Mouse (Mus musculus): ENCODE measurements around the gene Rps2.
A peak's percentile ranks its signal among the peaks of the same experiment; 100 is the strongest.
"Not testable (repeated sequence)": the region's sequence is repeated elsewhere in the genome, so short reads cannot be mapped to it uniquely, and the experiment has no call there.

Rps2 gene

DNA sequence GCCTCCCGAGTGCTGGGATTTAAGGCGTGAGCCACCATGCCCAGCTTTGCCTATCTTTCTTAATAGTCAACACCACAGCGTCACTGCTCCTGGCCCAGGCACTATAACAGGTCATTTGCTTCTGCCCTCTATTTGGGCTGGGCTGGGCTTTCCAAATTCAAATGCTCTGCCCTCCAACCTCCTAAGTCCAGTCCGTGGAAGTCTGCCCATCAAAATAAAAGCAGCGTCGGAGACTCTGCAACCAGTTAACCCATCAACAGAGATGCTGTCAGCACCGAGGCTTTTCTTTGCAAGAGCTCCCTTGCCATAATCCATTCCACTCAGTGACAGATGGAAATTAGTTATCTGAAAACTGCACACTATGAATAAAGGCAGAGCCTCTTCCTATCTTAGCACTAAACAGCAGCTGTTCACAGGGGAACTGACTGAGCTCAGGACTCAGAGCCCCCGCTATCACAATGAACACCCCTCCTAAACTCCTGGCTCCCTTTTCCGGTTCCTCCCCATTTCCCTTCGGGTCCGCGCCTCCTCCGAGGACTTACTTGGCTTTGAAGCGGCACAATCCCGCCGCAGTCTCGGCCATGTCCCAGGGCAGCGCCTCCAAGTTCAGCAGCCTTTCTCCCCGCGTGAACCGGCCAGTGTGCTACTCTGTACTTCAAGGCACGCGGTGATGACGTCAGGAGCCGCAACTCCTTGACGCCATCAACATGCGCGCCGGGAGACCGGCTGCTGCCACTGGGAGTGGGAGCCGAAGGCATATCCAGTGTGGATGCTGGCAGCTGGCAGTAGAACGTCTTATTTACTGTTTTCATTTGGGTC lies 10.7 kb upstream of the Rps2 start, which contains the start of gene Tbl3:
Gene Tbl3 (minus strand): TSS at position 679 of the 819 bp plus-strand sequence.
- DNase-seq = peak; percentile 91

DNA sequence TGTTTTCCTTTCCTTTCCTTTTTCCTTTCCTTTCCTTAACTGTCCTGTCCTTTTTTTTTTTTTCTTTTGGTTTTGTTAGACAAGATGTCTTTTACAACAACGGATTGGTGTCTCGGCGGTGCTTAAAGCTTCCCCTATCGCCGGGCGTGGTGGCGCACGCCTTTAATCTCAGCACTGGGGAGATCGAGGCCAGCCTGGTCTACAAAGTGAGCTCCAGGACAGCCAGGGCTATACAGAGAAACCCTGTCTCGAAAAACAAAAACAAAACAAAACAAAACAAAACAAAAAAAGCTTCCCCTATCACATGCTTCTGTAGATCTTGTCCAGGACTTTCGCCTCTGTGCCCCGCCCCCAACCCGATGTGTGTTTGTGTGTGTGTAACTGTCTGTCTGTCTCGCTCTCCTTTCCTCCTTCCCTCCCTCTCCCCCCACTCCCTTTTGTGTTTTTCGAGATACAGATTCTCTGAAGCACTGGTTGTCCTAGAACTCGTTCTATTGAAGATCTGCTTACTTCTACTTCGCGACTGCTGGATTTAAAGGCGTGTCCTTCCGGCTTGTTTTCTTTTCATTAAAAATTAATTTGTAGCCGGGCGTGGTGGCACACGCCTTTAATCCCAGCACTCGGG lies 10.0 kb upstream of the Rps2 start:
- no peak for DNase-seq

DNA sequence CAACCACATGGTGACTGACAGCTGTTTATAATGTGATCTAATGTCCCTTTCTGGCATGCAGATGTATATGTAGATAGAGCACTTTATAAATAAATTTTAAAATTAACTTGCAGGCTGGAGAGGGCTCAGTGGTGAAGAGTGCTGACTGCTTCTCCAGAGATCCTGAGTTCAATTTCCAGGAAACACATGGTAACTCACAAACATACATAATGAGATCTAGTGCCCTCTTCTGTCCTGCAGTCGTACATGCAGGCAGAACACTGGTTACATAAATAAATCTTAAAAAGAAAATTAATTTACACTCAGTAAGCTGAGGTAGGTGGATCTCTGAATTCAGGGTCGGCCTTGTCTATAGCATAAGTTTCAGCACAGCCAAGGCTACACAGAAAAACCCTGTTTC lies 9.3 kb upstream of the Rps2 start:
- DNase-seq = no peak

DNA sequence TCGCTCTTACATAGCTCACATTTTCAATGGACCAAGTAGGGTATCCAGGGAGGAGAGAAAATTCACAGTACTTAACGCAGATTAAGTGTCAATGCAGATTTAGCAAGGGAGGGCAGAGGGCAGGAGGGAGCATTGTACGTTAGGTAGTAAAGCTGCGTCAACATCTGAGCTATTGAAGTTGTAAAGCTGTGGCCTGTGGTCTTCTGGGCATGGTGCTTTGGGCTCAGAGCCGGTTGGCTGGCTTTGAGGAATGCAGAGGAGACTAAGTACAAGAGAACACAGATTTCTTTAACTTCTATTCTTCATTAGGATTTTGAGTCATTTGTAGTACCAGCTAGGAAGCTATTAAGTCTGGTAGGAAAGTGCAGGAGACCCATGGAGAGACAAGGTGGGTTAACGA lies 2.4 kb upstream of the Rps2 start:
- no peak for DNase-seq

DNA sequence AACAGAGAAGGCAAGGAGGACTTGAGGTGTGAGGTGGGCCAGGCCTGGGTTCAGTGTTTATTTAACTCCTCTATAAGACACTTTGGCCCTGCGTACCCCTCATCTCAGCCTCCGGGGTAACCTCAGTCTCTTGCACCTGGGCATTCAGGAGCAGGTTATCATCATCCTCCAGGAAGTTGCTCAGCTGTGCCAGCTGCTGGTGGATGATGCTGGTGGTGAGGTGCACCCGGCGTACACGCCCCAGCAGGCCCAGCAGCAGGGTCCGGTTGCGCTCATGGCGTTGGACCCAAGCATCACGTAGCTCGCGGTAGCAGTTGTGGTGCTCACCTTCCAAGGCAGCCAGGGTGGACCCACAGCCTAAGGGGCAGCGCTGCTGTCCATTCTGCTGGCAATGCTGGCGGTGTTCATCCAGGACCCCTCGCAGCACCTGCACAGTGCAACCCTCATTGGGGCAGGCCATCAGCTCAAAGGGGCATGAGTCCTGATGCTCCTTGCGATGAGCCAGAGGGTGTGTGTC lies 1.7 kb upstream of the Rps2 start:
- DNase-seq = no peak

DNA sequence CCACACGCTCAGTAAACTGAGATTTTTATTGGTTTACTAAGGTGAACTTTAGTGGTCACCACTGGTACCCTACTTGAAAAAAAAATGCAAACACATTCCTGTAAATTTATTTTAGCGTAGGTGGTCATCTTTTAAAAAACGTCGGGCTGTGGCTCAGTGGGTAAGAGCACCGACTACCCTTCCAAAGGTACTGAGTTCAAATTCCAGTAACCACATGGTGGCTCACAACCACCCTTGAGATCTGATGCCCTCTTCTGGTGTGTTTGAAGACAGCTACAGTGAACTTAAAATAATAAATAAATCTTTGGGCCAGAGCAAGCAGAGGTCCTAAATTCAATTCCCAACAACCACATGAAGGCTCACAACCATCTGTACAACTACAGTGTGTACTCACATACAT lies 1.0 kb downstream of the Rps2 start:
- DNase-seq = not testable (repeated sequence)

DNA sequence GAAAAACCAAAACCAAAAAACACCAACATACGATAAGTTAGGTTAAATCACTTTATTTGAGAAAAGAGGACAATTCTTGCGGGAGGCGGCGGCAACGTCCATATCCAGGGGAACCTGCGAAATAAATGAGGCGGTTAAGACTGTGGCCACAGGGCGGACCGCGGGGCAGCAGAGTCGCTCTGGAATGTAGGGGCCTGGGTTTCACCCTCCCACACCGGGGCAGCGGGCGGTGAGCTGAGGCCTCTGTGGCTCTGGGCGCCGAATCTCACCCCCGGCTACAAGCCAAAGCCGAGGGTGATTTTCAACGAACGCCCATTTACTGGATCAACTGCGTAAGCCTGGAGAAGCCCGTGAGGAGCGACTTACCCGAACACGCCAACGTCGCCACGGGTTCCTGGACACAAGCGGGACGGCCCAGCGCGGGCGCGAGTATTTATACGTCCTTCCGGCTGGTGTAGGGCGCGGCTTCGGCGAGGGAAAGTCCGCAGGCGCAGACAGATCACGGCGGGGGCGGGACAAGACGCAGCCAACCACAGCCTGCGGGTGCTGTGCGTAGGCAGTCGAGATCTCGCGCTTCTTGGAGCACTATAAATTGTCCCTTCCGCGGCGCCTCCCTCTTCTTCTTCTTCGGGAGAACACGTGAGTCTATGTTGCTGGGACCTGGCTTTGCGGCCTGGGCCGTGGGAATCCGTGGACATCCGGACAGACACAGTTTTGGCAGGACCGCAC lies 1.7 kb downstream of the Rps2 start:
- DNase-seq = peak; percentile 98

DNA sequence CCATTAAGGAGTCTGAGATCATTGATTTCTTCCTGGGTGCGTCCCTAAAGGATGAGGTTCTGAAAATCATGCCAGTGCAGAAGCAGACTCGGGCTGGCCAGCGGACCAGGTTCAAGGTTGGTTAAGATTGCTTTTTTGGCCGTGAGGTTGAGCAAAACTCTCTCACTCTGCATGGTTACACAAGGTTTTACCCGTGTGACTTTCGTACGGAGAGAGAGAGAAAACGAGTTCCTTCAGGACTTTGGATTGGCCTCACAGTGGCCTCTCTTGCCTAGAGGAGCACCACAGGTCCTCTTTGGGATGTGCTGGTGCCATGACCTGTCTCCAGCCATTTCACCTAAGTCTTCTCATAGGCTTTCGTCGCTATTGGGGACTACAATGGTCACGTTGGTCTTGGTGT lies 2.7 kb downstream of the Rps2 start:
- DNase-seq = not testable (repeated sequence)

DNA sequence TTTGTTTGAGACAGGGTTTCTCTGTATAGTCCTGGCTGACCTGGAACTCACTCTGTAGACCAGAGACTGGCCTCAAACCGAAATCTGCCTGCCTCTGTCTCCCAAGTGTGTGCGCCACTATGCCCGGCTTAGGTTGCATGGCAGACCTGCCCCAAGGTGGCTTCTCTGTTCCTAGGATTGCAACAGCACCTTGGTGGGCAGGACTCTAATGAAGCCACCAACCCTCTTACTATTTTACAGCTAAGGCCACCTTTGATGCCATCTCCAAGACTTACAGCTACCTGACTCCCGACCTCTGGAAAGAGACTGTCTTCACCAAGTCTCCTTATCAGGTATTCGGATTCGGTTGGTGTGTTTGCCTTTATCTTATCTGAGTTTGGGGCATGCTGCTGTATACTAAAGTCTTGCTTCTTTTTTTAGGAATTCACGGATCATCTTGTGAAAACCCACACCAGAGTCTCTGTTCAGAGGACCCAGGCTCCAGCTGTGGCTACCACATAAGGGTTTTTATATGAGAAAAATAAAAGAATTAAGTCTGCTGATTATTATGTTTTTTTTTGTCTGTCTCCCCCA lies 3.6 kb downstream of the Rps2 start:
- DNase-seq = not testable (repeated sequence)

DNA sequence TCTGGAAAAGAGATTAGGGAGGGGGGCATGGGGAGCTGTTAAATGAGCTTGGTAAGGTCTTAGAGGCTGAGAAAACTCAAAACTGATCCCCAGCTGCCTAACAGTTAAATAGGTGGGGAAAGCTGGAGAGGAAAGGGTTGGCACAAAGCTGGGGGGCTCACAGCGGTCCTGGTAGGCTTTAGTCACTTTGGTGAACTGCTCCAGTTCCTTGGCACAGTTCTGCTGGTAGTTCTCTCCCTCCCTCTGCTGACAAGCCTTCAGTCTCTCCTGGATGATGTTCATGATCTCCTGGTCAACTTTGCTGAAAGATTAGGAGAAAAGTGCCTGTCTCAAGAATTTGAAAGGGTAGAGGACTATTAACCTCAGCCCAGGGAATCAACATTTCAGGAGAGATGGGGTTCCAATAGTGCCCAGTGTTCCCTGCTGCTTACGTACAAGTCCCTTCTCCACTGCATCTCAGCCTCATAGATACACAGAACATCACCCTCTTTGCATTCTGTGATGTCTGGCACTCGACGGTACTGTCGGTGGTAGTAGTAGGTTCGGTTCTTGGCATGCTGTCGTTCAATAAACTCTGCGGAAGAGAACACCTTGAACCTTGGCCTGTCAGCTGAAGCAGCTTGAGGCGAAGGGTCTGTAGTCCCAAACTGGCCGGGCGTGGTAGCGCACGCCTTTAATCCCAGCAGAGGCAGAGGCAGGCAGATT lies 4.5 kb downstream of the Rps2 start:
- no peak for DNase-seq

DNA sequence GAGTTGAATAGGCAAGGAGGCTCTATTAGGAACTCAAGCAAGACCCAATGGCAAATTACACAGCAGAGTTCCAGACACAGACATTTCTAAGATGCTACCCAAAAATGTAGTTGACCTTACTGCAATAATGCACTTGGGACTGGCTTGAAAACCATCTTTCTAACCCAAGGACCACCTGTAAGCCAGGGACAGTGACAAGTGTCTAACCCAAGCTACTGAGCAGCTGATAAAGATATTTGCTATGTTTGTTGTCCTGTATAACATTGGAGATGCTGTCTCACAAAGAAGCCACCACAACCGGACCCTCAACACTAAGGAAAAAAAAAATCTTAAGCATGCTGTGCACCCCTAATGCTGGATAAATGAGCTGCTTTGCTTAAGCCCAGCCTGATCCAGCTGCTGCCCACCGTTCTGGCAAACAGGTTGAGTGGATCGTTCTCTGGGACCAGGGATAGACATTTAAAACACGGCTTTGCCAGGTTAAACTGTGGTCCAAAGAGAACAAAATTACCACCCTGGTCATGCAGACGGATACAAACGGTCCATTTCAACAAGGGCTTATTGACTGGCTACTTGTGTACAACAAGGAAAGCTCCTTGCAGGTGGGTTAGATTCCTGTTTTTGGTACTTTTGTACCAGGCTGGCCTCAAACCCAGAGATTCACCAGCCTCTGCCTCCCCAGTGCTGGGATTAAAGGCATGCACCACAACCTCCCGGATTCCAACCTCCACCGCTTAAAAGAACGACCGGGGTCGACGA lies 5.4 kb downstream of the Rps2 start:
- DNase-seq = no peak

DNA sequence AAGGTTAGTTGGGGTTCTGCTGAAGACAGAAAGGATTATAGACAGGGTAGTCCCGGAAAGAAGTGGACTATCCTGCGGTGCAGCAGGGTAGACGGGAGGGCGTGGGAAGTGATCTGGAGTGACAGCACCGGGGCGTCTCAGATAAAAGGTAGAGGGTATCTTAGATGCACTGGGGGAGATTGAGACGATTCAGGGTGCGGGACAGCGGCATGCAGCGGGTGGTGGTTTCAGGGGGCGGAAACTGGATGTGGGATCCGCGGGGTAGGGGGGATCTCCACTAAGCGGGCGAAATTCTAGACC lies 5.9 kb downstream of the Rps2 start:
- no peak for DNase-seq

DNA sequence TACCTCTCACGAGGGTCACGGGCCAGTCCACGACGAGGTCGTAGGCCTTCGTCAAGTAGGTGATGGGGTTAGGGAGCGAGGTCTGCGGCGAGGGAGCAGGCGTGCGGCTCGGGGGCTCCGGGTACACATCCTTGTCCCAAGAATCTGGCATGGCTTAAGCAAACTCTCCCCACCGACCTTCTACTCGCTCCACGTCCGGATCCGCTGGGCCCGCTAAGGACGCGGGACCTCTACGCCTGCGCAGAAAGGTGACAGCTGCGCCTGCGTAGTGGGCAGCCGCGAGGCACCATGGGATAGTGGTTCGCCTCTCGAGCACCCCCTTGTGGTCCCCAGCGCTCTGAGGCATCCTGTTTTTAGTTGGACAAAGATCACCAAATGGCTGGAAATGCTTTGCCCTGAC lies 6.3 kb downstream of the Rps2 start, which contains the start of gene Ndufb10:
Gene Ndufb10 (minus strand): TSS at position 295 of the 400 bp plus-strand sequence.
- DNase-seq = peak; percentile 94

DNA sequence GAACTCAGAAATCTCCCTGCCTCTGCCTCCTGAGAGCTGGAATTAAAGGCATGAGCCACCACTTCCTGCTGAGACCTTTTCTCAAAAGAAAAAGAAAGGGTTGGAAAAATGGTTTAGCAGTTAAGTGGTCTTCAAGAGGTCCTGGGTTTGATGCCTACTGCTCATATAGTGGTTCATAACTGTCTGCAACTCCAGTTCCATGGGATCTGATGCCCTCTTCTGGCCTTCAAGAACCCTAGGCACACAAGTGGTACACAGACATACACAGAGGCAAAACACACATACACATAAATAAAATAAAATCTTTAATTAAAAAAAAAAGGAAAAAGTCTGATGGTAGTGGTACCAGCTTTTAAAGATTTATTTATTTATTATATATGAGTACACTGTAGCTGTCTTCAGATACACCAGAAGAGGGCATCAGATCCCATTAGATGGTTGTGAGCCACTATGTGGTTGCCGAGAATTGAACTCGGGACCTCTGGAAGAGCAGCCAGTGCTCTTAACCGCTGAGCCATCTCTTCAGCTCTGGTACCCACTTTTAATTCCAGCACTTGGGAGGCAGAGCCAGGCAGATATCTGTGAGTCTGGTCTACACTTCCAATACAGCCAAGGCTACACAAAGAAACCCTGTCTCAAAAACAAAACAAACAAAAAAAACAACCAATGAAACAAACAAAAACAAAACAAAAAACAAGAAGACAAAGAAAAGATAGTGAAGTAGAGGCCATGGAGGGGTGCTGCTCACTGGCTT lies 7.9 kb downstream of the Rps2 start:
- no peak for DNase-seq

DNA sequence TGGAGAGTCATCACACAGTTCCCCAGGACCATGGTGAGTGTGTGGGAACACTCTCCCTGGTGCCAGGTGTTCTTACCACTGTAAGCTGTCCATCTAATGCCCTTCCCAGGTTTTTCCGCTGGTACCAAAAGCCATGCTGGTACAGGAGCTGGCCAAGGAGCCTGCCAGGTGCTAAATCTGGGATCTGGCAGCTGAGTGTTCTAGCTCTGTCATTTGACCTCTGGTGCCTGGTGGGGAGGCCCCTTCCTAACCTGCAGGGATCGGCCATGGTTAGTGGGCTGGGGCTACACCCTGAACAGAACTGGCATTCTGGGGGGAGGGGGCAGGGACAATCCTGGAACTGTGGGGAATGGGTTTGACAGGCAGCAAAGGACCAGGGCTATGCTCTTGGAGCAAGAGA lies 9.7 kb downstream of the Rps2 start, which contains the start of gene Rpl3l:
Gene Rpl3l (plus strand): TSS at position 203 of the 400 bp plus-strand sequence.
- no peak for DNase-seq

DNA sequence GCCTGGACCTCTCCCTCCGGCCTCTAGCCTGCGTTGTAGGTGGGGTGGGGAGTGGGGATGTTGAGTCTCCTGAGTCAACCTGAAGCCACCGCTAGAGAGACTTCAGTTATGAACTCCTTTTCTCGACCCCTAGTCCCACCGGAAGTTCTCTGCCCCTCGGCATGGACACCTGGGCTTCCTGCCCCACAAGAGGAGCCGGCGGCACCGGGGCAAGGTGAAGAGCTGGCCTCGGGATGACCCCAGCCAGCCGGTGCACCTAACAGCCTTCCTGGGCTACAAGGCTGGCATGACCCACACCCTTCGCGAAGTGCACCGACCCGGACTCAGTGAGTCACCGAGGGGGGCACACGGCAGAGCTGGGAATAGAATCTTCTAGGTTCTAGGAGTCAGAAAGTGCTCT lies 10.3 kb downstream of the Rps2 start:
- DNase-seq = no peak

DNA sequence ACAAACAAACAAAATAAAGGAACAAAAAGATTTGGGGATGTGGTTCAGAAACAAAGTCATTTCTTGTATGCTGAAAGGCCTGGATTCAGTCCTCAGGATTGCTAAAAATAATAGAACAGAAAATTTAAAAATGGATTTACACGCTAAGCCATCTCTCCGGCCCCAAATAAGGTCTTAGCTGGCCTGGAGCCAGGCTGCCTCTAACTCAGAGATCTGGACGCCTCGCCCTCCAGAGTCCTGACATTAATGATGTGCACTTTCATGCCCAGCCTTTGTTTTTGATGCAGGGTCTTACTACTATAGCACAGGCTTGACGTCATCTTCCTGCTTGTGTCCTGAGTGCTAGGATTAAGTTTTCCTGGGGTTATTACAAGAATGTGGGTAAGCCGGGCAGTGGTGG lies 11.2 kb downstream of the Rps2 start:
- DNase-seq = no peak

DNA sequence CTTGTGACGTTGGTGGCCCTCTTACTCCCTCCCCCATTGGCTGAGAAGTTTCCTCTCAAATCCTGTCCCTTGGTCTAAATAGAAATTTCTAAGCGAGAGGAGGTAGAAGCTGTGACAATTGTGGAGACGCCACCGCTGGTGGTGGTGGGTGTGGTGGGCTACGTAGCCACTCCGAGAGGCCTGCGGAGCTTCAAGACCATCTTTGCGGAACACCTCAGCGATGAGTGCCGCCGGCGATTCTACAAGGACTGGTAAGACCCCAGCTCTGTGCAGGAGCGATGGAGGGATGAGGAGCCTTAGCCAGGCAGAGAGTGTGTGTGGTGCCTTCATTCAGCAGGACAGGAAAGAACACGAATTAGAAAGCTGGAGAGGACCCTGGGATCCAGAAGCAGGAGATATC lies 12.9 kb downstream of the Rps2 start:
- no peak for DNase-seq

DNA sequence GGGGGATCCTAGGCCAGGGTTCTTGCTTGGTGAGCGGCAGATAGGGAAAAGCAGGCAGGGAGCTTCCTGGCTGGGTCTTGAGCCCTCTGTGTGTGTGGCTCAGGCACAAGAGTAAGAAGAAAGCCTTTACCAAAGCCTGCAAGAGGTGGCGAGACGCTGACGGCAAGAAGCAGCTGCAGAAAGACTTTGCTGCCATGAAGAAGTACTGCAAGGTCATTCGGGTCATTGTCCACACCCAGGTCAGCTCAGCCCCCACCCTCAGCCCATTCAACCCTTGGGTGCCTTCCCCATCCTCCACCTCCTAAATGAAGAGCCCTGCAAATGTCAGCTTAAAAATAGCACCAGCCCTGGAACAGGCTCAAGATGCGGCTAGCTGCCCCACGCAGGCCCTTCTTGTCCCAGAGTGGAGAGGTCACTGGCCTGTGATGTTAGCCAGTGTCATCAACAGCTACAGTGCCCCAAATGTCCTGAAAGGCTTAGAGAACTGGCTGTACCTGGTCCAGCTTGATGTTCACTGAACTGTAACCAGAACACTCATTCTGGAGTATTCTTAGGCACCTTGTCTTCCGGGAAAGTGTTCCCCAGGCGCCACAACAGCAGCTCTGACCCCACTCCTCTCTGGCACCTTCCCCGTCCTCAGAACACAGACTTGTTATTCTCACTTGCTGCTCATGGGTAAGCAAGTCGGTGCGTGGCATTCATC lies 14.5 kb downstream of the Rps2 start:
- DNase-seq = no peak

DNA sequence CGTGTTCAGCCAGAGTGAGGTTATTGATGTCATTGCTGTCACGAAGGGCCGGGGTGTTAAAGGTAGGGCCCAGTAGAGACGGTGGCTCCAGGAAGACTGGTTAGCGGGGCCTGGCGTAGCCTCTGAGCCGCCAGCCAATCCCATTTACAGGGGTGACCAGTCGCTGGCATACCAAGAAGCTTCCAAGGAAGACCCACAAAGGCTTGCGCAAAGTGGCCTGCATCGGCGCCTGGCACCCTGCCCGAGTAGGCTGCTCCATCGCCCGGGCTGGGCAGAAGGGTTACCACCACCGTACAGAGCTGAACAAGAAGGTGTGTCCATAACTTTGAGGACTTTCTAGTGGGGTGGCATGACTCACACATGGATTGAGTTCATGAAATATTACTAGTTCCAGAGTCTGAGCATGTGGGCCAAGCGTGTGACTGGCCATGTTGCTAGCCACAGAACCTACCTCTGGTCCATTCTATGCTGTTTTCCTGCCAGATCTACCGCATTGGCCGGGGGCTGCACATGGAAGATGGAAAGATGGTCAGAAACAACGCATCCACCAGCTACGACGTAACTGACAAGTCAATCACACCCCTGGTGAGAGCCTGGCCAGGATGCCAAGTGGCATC lies 15.6 kb downstream of the Rps2 start:
- no peak for DNase-seq
